Mouse (Mus musculus) NIH3T3 (cell line): Measurements from ENCODE around the gene Etv5.

ENCODE experiments used
- DNase-seq: peaks from one replicate; pipeline ENCODE4 v3.0.0-alpha.2; 2012; ENCODE audit warnings: low read depth

The Etv5 gene

GRCm38 (mm10) chr16:22341236-22341671 is 98.3 kb downstream of the Etv5 start:
- DNase-seq: peak; percentile 84

- DNase-seq: no peak
Measured at GRCm38 (mm10) chr16:22335781-22336180, 103.7 kb downstream of the Etv5 start.
